Mouse (Mus musculus): Measurements from ENCODE around the gene Fbxw26. TPM values are rescaled to one million over a fixed set of nuclear protein-coding genes. Genes with fewer than 3 reads are reported as not detected.
"Not testable (repeated sequence)": the region's sequence is repeated elsewhere in the genome, so short reads cannot be mapped to it uniquely, and the experiment has no call there.

The Fbxw26 gene
- polyA plus RNA-seq (2016; fragmentation: Nextera tagmentation; extraction: Ambion mirVana): 0.13 TPM in 1 of 2 replicates, not detected in the other

GRCm38 (mm10) chr9:109745989-109746388, at the start of gene Fbxw26:
Gene Fbxw26 (minus strand): TSS chr9:109746089.
- not testable (repeated sequence) for DNase-seq (ENCODE audit: low spot score); H3K4me3 ChIP-seq; H3K36me3 ChIP-seq; H3K27me3 ChIP-seq (ENCODE audit: insufficient read depth, poor library complexity, severe bottlenecking); H3K4me1 ChIP-seq (replicated peaks); H3K27ac ChIP-seq; H3K9me3 ChIP-seq
- 85% methylated on average over 3 of the region's 3 CpGs for WGBS

GRCm38 (mm10) chr9:109795221-109795620, 49.3 kb upstream of the Fbxw26 start:
- 86% methylated on average over 2 of the region's 2 CpGs for WGBS
- Histone ChIP-seq H3K4me3 (no peak overlapping the region), H3K27me3 (ENCODE audit: insufficient read depth, poor library complexity, severe bottlenecking) (no peaks in the 10 kb centered on the region), H3K27ac (no peak overlapping the region), H3K36me3 (no peaks in the 10 kb centered on the region), H3K9me3 (no peaks in the 10 kb centered on the region), H3K4me1 (replicated peaks) (no peaks in the 10 kb centered on the region)
- no peak for DNase-seq (ENCODE audit: low spot score)

- not testable (repeated sequence) for DNase-seq (ENCODE audit: low spot score); H3K27me3 ChIP-seq (ENCODE audit: insufficient read depth, poor library complexity, severe bottlenecking); H3K9me3 ChIP-seq; H3K36me3 ChIP-seq; H3K4me1 ChIP-seq (replicated peaks); H3K27ac ChIP-seq; H3K4me3 ChIP-seq
- WGBS: 88% methylated on average over 4 of the region's 4 CpGs
These were observed 44.7 kb upstream of the Fbxw26 start, which contains the start of gene Fbxw27 for GRCm38 (mm10) chr9:109790570-109790969. Gene Fbxw27 (minus strand): TSS chr9:109790670.

GRCm38 (mm10) chr9:109766841-109767240, 21.0 kb upstream of the Fbxw26 start:
- not testable (repeated sequence) for H3K9me3 ChIP-seq; H3K4me3 ChIP-seq; H3K4me1 ChIP-seq (replicated peaks); H3K27me3 ChIP-seq (ENCODE audit: insufficient read depth, poor library complexity, severe bottlenecking); H3K27ac ChIP-seq; H3K36me3 ChIP-seq; DNase-seq (ENCODE audit: low spot score)
- 81% methylated on average over 1 of the region's 1 CpGs for WGBS

GRCm38 (mm10) chr9:109702600-109702999, 43.3 kb downstream of the Fbxw26 start, which contains the start of gene Fbxw18:
Gene Fbxw18 (minus strand): TSS chr9:109702700.
- H3K27ac ChIP-seq; H3K4me1 ChIP-seq (replicated peaks); H3K9me3 ChIP-seq; H3K4me3 ChIP-seq; H3K27me3 ChIP-seq (ENCODE audit: insufficient read depth, poor library complexity, severe bottlenecking); H3K36me3 ChIP-seq; DNase-seq (ENCODE audit: low spot score): not testable (repeated sequence)
- WGBS: 75% methylated on average over 4 of the region's 4 CpGs

- 5% methylated on average over 1 of the region's 1 CpGs for WGBS
- Histone ChIP-seq H3K9me3 (no peaks in the 10 kb centered on the region), H3K27ac (no peak overlapping the region), H3K27me3 (ENCODE audit: insufficient read depth, poor library complexity, severe bottlenecking) (no peaks in the 10 kb centered on the region), H3K4me1 (replicated peaks) (no peaks in the 10 kb centered on the region), H3K4me3 (no peak overlapping the region), H3K36me3 (no peaks in the 10 kb centered on the region)
- DNase-seq (ENCODE audit: low spot score): peak; percentile 37
These were observed 60.6 kb downstream of the Fbxw26 start for GRCm38 (mm10) chr9:109685299-109685698.

Other genes with a start within 250 kb of the Fbxw26 start
- not detected in 2 replicates for gene Fbxw15, start 177.8 kb downstream of the Fbxw26 start, polyA plus RNA-seq (2016; fragmentation: Nextera tagmentation; extraction: Ambion mirVana)
- not detected in 2 replicates for gene Fbxw24, start 120.0 kb downstream of the Fbxw26 start, polyA plus RNA-seq (2016; fragmentation: Nextera tagmentation; extraction: Ambion mirVana)
- not detected in 2 replicates for gene Fbxw25, start 81.4 kb downstream of the Fbxw26 start, polyA plus RNA-seq (2016; fragmentation: Nextera tagmentation; extraction: Ambion mirVana)
- 0.33 TPM in 1 of 2 replicates, not detected in the other for gene Fbxw18, start 43.4 kb downstream of the Fbxw26 start, polyA plus RNA-seq (2016; fragmentation: Nextera tagmentation; extraction: Ambion mirVana)
- not detected in 2 replicates for gene Fbxw27, start 44.6 kb upstream of the Fbxw26 start, polyA plus RNA-seq (2016; fragmentation: Nextera tagmentation; extraction: Ambion mirVana)
- gene Spink8, start 66.2 kb upstream of the Fbxw26 start, polyA plus RNA-seq (2016; fragmentation: Nextera tagmentation; extraction: Ambion mirVana): not detected in 2 replicates
- gene Nme6, start 86.7 kb upstream of the Fbxw26 start, polyA plus RNA-seq (2016; fragmentation: Nextera tagmentation; extraction: Ambion mirVana): 106 and 108 TPM in 2 replicates
- gene Camp, start 103.5 kb upstream of the Fbxw26 start, polyA plus RNA-seq (2016; fragmentation: Nextera tagmentation; extraction: Ambion mirVana): not detected in 2 replicates
- gene Cdc25a, start 129.5 kb upstream of the Fbxw26 start, polyA plus RNA-seq (2016; fragmentation: Nextera tagmentation; extraction: Ambion mirVana): 36.6 and 40.6 TPM in 2 replicates
- 71.6 and 96.3 TPM in 2 replicates for gene Map4, start 185.4 kb upstream of the Fbxw26 start, polyA plus RNA-seq (2016; fragmentation: Nextera tagmentation; extraction: Ambion mirVana)